Mouse (Mus musculus) spleen, postnatal 10 days (tissue): ENCODE data around the gene Adam23.
A peak's percentile ranks its signal among the peaks of the same experiment; 100 is the strongest.
"Not testable (repeated sequence)": the region's sequence is repeated elsewhere in the genome, so short reads cannot be mapped to it uniquely, and the experiment has no call there.

Experiments used
- DNase-seq, 2 experiments: peaks; one replicate each; pipeline ENCODE4 v3.0.0; 2021 to 2022; ENCODE audit warnings: low spot score in 2 of 2

The Adam23 gene

DNA sequence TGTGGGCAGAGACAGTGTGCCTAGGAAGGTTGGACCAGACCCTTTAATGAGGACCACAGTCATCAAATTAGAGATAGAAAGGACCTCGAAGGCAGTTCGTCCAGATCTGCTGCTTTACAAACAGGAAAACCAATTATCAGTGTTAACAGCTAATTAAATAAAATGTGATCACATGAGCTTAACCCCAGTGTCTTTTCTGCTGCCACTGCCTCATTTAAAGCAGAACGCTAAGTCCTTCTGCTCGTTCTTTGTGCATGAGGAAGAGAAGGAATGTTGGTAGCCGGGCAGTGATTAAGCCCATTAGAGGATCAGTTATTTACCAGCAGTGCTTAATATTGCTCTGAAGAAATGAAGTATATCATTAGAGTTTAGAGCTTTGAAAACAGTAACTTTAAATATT lies 131.1 kb downstream of the Adam23 start:
- DNase-seq = no peak

DNA sequence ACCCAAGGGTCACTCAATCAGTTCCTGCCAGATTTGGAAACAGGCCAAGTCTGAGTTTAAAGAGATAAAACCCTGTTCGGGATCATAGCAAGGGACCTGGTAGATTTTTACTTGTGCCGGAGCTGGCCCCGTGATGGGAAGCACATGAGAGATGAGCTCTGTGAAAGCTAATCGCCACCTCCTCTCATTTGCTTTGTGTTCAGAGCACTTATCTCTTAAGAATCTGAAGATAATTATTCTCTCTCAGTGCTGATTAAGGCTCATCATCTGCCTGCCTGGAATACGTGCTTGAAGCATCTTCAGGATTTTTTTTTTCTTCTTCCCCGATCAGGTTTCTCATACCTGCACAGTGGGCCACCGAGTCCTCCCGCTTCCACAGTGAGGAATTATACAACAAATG lies 133.5 kb downstream of the Adam23 start:
- no peak for DNase-seq

DNA sequence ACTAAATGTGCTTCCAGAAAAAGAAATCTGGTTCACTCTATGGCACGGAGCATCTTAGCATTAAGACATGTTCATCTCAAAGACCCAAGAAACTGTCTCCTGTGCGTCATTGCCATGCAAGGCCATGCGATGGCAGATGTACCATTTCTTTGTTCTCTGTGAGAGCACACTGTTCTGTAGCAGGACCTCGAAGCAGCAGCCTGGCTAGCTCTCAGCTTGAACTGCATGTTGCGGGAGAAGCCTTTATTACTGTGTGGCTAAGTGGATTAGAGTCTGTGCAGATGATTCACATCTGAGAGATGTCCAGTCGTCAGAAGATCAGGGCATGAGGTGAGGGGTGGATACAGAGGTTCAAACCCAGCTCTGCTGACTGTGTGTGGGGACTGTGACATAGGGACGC lies 141.2 kb downstream of the Adam23 start:
- no peak for DNase-seq

DNA sequence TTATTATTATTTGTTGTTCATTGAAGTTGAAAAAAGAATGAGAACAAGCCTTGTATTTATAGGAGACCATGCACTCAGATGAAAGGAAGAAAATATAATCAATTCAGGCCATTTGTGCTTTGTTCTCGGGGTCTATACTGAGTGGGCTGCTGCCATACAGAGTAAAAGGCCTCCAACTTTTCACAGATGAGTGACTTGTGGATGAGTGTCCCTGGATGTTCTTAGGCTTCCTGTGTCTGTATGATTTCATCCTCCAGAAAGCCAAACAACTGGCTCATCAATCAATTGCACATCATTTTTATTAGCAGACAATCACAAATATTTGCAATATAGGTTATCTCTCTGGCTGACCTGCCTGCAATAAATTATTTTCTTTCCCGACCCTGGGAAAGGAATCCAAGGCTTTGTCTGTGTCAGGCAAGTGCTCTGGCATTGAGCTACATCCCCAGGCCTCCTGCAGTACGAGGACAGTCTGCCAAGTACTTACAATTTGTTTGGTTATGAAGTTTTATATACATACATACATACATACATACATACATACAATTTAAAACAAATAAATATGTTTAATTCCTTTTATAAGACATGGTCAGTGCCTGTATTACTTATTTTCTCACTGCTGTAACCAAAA lies 158.3 kb downstream of the Adam23 start:
- no peak for DNase-seq

DNA sequence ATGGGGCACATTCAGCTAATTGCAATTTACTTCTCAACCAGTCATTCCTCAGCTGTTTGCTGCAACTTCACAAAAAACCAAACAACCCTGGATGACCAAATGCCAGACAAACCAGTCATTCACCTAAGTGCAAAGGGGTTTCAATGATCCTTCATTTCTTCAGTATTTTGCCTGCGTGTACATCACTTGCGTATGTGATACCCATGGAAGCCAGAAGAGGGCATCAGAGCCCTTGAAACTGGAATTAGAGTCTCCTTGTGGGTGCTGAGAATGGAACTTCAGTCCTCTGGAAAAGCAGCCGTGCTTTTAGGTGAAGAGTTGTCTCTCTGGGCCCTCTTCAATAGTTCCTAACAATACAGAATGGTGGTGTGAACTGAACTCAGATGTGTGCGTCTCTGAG lies 163.9 kb downstream of the Adam23 start:
- no peak for DNase-seq

DNA sequence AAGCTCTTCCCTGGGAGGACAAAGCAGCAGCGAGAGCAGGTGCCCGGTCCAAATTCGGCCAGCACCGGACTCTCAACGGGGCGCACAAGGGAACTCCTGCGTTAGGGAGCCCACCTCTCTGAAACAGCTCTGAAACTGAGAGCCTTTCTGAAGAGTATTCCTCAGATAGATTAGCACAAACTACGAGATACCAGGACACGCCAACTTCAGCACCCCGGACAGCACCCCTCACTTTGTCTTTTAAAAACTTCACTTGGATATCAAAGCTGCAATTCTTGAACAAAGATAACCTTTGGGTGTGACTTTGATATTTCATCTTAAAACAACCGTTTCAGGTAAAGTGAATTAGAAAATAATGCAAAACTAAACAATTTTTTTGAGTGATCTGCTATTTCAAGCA lies 168.9 kb downstream of the Adam23 start:
- DNase-seq = peak in 1 of 2 experiments; percentile 35

DNA sequence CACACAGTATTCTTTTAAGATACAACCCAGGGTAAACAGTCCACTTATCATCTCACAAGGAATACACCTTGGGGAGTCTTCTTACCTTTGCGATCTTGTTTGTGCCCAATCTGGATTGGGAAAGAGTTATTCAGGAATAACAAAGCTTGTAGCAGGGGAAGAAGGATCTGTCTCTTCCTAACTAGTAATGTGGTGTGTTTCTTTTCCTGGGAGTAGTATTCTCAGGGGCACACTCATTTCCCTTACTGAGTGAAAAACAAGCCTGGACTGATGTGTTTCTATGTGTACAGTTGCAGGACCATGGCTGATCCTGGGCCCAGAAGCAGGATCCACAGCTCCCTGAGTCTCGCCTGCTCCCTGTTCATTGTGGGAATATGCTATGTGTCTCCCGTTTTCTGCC lies 170.0 kb downstream of the Adam23 start, which contains the start of gene Gm39653:
Gene Gm39653 (plus strand): TSS at position 301 of the 400 bp plus-strand sequence.
- no peak for DNase-seq

DNA sequence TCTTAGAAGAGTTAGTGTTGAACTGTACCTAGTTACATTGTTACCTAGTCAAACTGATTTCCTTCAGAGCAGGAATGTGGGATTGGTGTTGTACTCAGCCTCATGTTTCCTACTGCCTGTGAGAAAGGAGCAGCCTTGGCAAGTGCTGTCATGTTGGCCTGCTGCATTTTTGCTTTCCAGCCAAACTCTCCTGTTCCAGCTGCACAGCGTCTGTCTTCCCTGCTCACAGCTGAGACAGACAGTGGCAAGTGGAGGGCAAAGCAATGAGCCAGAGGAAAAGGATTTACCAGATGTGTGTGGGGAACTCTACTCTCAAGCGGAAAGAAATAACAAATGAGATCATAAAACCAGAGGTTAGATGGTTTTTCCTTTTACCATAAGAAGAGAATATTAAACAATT lies 182.5 kb downstream of the Adam23 start:
- DNase-seq = no peak

DNA sequence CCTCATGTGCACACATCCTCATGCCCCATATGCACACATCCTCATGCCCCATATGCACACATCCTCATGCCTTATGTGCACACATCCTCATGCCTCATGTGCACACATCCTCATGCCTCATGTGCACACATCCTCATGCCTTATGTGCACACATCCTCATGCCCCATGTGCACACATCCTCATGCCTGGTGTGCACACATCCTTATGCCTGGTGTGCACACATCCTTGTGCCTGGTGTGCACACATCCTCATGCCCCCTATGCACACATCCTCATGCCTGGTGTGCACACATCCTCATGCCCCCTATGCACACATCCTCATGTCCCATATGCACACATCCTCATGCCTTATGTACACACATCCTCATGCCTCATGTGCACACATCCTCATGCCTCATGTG lies 184.7 kb downstream of the Adam23 start:
- DNase-seq = not testable (repeated sequence)

DNA sequence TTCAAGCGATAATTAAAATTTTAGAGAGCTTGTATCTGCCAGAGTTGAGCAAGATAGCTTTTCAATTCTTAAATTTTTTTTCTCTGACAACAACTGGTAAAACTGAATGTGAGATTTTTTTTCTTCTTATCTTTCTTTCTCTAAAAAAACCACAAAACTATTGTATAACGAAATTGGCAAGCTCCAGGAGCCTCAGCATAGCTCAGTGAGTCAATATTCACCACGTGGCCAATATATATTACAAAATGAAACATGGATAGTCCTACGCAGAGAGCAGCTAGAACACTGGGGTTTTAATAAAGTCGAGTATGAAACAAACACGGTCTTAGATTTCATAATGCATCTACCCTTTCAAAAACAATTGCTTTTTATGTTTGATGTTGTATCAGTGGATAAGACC lies 194.2 kb downstream of the Adam23 start:
- DNase-seq = no peak
